Mouse (Mus musculus): ENCODE measurements around the gene Stox2. TPM values are rescaled to one million over a fixed set of nuclear protein-coding genes. Genes with fewer than 3 reads are reported as not detected.
A peak's percentile ranks its signal among the peaks of the same experiment; 100 is the strongest.

Stox2 gene
- polyA plus RNA-seq, 1 experiment from 2014 or later, result 0.41 TPM

GRCm38 (mm10) chr8:47330982-47331381 lies 115.2 kb downstream of the Stox2 start:
- no peak for ATAC-seq (ENCODE audit: insufficient read depth)
- WGBS (ENCODE audit: insufficient replicate concordance), result 68% methylated on average over 5 of the region's 5 CpGs

DNA sequence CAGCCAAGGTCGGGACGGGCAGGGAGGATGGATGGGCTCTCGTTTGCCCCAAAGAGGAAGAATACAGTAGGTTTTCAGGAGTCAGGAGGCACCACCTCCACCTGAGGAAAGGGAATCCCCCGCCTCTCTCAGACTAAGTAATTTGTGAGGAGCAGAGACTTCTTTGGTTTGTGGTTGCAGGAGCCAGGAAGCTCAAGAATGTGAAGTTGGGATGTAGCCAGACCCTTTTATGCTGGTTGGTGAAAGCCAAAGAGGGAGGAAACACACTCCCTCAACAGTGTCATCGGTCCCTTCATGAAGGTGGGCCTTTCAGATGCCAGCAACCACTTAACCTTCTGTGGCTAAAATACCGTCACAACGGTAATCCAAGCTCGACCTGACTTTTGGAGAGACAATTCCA lies 119.8 kb downstream of the Stox2 start:
- 60% methylated on average over 8 of the region's 8 CpGs for WGBS (ENCODE audit: insufficient replicate concordance)
- Histone ChIP-seq H3K4me1 (replicated peaks) (no peaks in the 10 kb centered on the region), H3K4me3 (replicated peaks) (no peak overlapping the region), H3K27me3 (no peaks in the 10 kb centered on the region), H3K9ac (no peak overlapping the region), H3K27ac (replicated peaks) (no peak overlapping the region), H3K36me3 (replicated peaks) (no peaks in the 10 kb centered on the region), H3K4me2 (no peak overlapping the region), H3K9me3 (replicated peaks) (no peaks in the 10 kb centered on the region)
- no peak for ATAC-seq (ENCODE audit: insufficient read depth)

More at GRCm38 (mm10) chr8:47330982-47331381, 115.2 kb downstream of the Stox2 start:
- Histone ChIP-seq H3K4me2 (no peak overlapping the region), H3K27me3 (no peaks in the 10 kb centered on the region), H3K4me3 (replicated peaks) (no peak overlapping the region), H3K9ac (no peak overlapping the region), H3K27ac (replicated peaks) (no peak overlapping the region), H3K4me1 (replicated peaks) (no peaks in the 10 kb centered on the region), H3K36me3 (replicated peaks) (no peaks in the 10 kb centered on the region), H3K9me3 (replicated peaks) (no peaks in the 10 kb centered on the region)

GRCm38 (mm10) chr8:47324117-47324820 lies 121.9 kb downstream of the Stox2 start:
- ATAC-seq (ENCODE audit: insufficient read depth), result no peak
- H3K4me1 ChIP-seq (replicated peaks), result no peaks in the 10 kb centered on the region
- no peaks in the 10 kb centered on the region for H3K27me3 ChIP-seq
- no peak overlapping the region for H3K4me3 ChIP-seq (replicated peaks)
- no peak overlapping the region for H3K9ac ChIP-seq
- WGBS (ENCODE audit: insufficient replicate concordance), result 44% methylated on average over 16 of the region's 16 CpGs
- no peaks in the 10 kb centered on the region for H3K36me3 ChIP-seq (replicated peaks)
- no peak overlapping the region for H3K27ac ChIP-seq (replicated peaks)
- no peak overlapping the region for H3K4me2 ChIP-seq
- H3K9me3 ChIP-seq (replicated peaks), result no peaks in the 10 kb centered on the region

- Histone ChIP-seq H3K4me1 (replicated peaks) (no peaks in the 10 kb centered on the region), H3K9ac (no peak overlapping the region), H3K4me3 (replicated peaks) (no peak overlapping the region), H3K4me2 (no peak overlapping the region), H3K27me3 (no peaks in the 10 kb centered on the region), H3K27ac (replicated peaks) (no peak overlapping the region), H3K36me3 (replicated peaks) (no peaks in the 10 kb centered on the region), H3K9me3 (replicated peaks) (no peaks in the 10 kb centered on the region)
- 44% methylated on average over 5 of the region's 5 CpGs for WGBS (ENCODE audit: insufficient replicate concordance)
- no peak for ATAC-seq (ENCODE audit: insufficient read depth)
Observed at GRCm38 (mm10) chr8:47321282-47321681, 124.9 kb downstream of the Stox2 start.

DNA sequence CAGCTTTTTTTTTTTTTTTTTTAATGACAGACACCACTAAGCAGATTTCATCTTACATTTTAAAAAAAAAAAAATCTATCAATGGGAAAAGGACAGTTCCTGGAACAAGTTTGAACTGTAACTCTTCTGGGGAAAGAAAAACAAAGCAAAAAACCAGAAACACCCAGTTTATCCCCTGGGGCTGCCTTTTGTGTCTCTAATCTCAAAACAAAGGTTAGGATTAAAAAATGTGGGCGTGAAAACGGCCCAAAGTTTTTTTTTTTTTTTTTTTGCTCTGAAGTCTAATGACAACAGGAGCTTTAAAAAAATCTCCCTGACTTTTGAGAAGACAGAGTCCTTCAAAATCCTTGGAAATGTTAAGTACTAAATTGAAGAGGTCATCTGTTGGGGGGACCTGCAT lies 125.5 kb downstream of the Stox2 start:
- H3K27ac ChIP-seq (replicated peaks), result no peak overlapping the region
- H3K36me3 ChIP-seq (replicated peaks), result no peaks in the 10 kb centered on the region
- no peaks in the 10 kb centered on the region for H3K9me3 ChIP-seq (replicated peaks)
- H3K9ac ChIP-seq, result no peak overlapping the region
- no peak for ATAC-seq (ENCODE audit: insufficient read depth)
- H3K4me1 ChIP-seq (replicated peaks), result no peaks in the 10 kb centered on the region
- no peak overlapping the region for H3K4me2 ChIP-seq
- no peak overlapping the region for H3K4me3 ChIP-seq (replicated peaks)
- WGBS (ENCODE audit: insufficient replicate concordance), result 54% methylated on average over 2 of the region's 2 CpGs
- no peaks in the 10 kb centered on the region for H3K27me3 ChIP-seq

DNA sequence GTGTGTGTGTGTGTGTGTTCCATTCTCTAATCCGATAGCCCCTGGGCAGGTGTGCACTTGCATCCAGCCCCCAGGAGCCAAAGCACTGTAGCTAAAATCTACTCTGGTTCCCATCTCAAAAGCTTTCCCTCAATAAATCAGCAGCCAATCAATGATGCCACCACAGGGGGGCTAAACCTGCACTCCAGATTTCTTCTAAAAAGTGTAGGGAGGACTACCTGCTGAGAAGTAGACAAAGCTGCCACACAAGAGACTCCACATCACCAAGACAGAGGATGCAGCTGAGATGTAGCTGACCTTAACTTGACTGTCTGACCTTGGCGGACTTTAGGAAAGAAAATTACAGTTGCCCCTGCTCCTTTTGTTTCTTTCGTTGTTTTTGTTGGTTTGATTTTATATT lies 127.7 kb downstream of the Stox2 start:
- Histone ChIP-seq H3K4me2 (no peak overlapping the region), H3K36me3 (replicated peaks) (no peaks in the 10 kb centered on the region), H3K27ac (replicated peaks) (no peak overlapping the region), H3K9ac (no peak overlapping the region), H3K4me3 (replicated peaks) (no peak overlapping the region), H3K4me1 (replicated peaks) (no peaks in the 10 kb centered on the region), H3K9me3 (replicated peaks) (no peaks in the 10 kb centered on the region), H3K27me3 (no peaks in the 10 kb centered on the region)
- ATAC-seq (ENCODE audit: insufficient read depth), result no peak
- WGBS (ENCODE audit: insufficient replicate concordance), result 65% methylated on average over 3 of the region's 3 CpGs

DNA sequence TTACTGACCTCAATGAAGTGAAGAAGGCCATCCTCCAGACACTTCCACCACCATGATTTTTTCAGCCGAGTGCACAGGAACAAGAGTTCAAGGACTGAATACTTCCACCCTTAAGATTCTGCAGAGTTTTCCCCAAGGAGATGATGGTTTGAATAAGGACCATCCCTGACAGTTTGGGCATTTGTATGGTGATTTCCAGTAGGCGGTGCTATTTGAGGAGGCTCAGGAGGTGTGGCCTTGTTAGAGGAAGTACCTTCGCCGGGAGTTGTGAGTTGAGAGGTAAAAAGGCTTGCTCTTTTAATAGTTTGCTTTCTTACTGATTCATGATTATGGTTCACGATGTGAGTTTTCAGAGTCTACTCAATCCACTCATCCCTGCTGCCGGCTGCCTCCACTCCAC lies 138.0 kb downstream of the Stox2 start:
- WGBS (ENCODE audit: insufficient replicate concordance), result 55% methylated on average over 6 of the region's 6 CpGs
- Histone ChIP-seq H3K4me2 (no peak overlapping the region), H3K36me3 (replicated peaks) (no peaks in the 10 kb centered on the region)

DNA sequence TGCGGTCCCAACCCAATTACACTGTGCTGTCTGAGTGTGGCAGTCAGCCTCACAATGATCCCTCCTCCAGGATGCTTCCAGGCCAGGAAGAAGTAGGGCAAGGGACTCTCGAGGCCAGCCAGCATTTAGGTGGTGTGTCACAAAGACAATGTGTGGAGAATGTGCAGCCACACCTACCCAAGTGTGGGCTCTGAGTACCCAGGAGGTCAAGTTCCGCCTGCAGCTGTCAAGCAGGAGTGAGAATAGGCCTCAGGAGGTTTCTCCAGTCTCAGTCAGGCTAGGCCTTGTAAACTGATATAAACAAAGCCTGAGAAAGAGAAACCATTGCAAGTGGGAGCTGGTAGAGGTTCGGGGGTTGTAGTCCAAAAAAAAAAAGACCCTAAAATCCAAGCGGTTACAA lies 139.8 kb downstream of the Stox2 start:
- H3K27me3 ChIP-seq, result no peaks in the 10 kb centered on the region
- H3K27ac ChIP-seq (replicated peaks), result no peak overlapping the region
- H3K4me2 ChIP-seq, result no peak overlapping the region
- H3K9ac ChIP-seq, result no peak overlapping the region
- ATAC-seq (ENCODE audit: insufficient read depth), result no peak
- 65% methylated on average over 5 of the region's 5 CpGs for WGBS (ENCODE audit: insufficient replicate concordance)
- H3K36me3 ChIP-seq (replicated peaks), result no peaks in the 10 kb centered on the region
- H3K9me3 ChIP-seq (replicated peaks), result no peaks in the 10 kb centered on the region
- no peak overlapping the region for H3K4me3 ChIP-seq (replicated peaks)
- no peaks in the 10 kb centered on the region for H3K4me1 ChIP-seq (replicated peaks)

More for the DNA sequence above, 138.0 kb downstream of the Stox2 start:
- Histone ChIP-seq H3K9ac (no peak overlapping the region), H3K27me3 (no peaks in the 10 kb centered on the region), H3K27ac (replicated peaks) (no peak overlapping the region), H3K4me3 (replicated peaks) (no peak overlapping the region), H3K9me3 (replicated peaks) (no peaks in the 10 kb centered on the region), H3K4me1 (replicated peaks) (no peaks in the 10 kb centered on the region)
- no peak for ATAC-seq (ENCODE audit: insufficient read depth)

DNA sequence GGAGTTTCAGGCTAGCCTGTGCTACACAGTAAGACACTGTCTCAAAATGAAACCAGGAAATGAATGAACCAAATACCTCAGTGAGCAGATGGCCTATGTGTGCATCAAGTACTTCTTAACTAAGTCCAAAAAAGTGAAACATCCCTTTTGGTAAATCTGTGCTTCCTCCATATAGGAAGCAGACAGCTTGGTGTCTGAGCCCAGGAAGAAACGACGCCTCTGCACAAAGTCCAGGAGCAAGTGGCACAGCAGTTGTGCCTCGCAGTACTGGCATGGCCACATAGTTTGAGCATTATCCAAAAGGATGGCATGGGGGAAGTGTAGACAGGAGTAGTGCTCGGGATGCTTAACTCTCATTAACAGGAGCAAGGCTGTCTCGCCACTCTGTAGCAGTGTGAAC lies 140.3 kb downstream of the Stox2 start:
- WGBS (ENCODE audit: insufficient replicate concordance), result 71% methylated on average over 5 of the region's 5 CpGs
- no peaks in the 10 kb centered on the region for H3K36me3 ChIP-seq (replicated peaks)

GRCm38 (mm10) chr8:47298460-47298859 lies 147.7 kb downstream of the Stox2 start:
- Histone ChIP-seq H3K36me3 (replicated peaks) (no peaks in the 10 kb centered on the region), H3K27ac (replicated peaks) (no peak overlapping the region), H3K9ac (no peak overlapping the region), H3K4me3 (replicated peaks) (no peak overlapping the region), H3K9me3 (replicated peaks) (no peaks in the 10 kb centered on the region), H3K4me2 (no peak overlapping the region), H3K27me3 (no peaks in the 10 kb centered on the region), H3K4me1 (replicated peaks) (no peaks in the 10 kb centered on the region)
- ATAC-seq (ENCODE audit: insufficient read depth), result no peak
- 67% methylated on average over 3 of the region's 3 CpGs for WGBS (ENCODE audit: insufficient replicate concordance)

More for the DNA sequence above, 140.3 kb downstream of the Stox2 start:
- H3K27ac ChIP-seq (replicated peaks), result no peak overlapping the region
- H3K9ac ChIP-seq, result no peak overlapping the region
- no peak overlapping the region for H3K4me2 ChIP-seq
- no peaks in the 10 kb centered on the region for H3K4me1 ChIP-seq (replicated peaks)
- no peaks in the 10 kb centered on the region for H3K9me3 ChIP-seq (replicated peaks)
- H3K4me3 ChIP-seq (replicated peaks), result no peak overlapping the region
- no peak for ATAC-seq (ENCODE audit: insufficient read depth)
- H3K27me3 ChIP-seq, result no peaks in the 10 kb centered on the region

- Histone ChIP-seq H3K4me3 (replicated peaks) (no peak overlapping the region), H3K9ac (no peak overlapping the region), H3K4me2 (peak overlapping the region; percentile 73; the same call in 1 of the 2 replicates), H3K27ac (replicated peaks) (no peak overlapping the region), H3K9me3 (replicated peaks) (no peaks in the 10 kb centered on the region), H3K27me3 (peaks cover 56% of the 10 kb centered on the region), H3K36me3 (replicated peaks) (no peaks in the 10 kb centered on the region), H3K4me1 (replicated peaks) (0 out of 2 replicates have a peak, but pooled peaks cover 3% of the 10 kb centered on the region)
- 15% methylated on average over 6 of the region's 6 CpGs for WGBS (ENCODE audit: insufficient replicate concordance)
- ATAC-seq (ENCODE audit: insufficient read depth), result no peak
Observed at GRCm38 (mm10) chr8:47289641-47290040, 156.5 kb downstream of the Stox2 start.
